Mouse (Mus musculus) ES-E14 (cell line): ENCODE results near the gene Atp5k. TPM values are rescaled to one million over a fixed set of nuclear protein-coding genes. Genes with fewer than 3 reads are reported as not detected.

ENCODE experiments used
- DNase-seq: peaks from one replicate; pipeline ENCODE4 v3.0.0-alpha.2; 2013; ENCODE audit warnings: low read depth, low spot score
- H3K27ac ChIP-seq: 2 replicates; pipeline ENCODE4 v1.5.1; 2012; ENCODE audit warnings: low read depth, mild to moderate bottlenecking, low read length, moderate library complexity, mixed read lengths; ENCODE audit not compliant: poor library complexity, insufficient read depth, severe bottlenecking
- H3K36me3 ChIP-seq: 2 replicates; pipeline ENCODE4 v1.6.1; 2012; ENCODE audit warnings: mild to moderate bottlenecking, low read length, moderate library complexity, mixed read lengths; ENCODE audit not compliant: control insufficient read depth, poor library complexity, insufficient read depth, severe bottlenecking
- H3K4me1 ChIP-seq, 2 experiments: fragments of 150-350 bp in 1 of 2; sonication (generic) in 1 of 2; 2 replicates each; pipeline ENCODE4 v1.6.1; 2012; ENCODE audit warnings: low read length in 2 of 2, mild to moderate bottlenecking in 1 of 2, mixed read lengths in 1 of 2; ENCODE audit not compliant: control insufficient read depth in 2 of 2, insufficient read depth in 2 of 2, poor library complexity in 1 of 2
- H3K4me3 ChIP-seq, 2 experiments: fragments of 150-350 bp in 1 of 2; sonication (generic) in 1 of 2; 2 replicates each; pipeline ENCODE4 v1.5.1; 2012; ENCODE audit warnings: low read length in 2 of 2, low read depth in 1 of 2, mild to moderate bottlenecking in 1 of 2, mixed read lengths in 1 of 2; ENCODE audit not compliant: insufficient read depth in 1 of 2, poor library complexity in 1 of 2, severe bottlenecking in 1 of 2
- H3K9ac ChIP-seq: 2 replicates; pipeline ENCODE4 v1.6.1; 2012; ENCODE audit warnings: low read depth, mild to moderate bottlenecking, low read length, mixed read lengths; ENCODE audit not compliant: poor library complexity, insufficient read depth, severe bottlenecking
- H3K9me3 ChIP-seq: fragments of 150-350 bp; sonication (generic); 2 replicates; pipeline ENCODE4 v1.6.1; 2012; ENCODE audit warnings: low read depth, mild to moderate bottlenecking, low read length; ENCODE audit not compliant: control insufficient read depth, insufficient read depth
- CHD2 ChIP-seq: IDR thresholded peaks from 2 replicates; pipeline ENCODE4 v1.6.1; 2014; ENCODE audit warnings: mild to moderate bottlenecking, low read depth, low read length, inconsistent platforms
- HCFC1 ChIP-seq: IDR thresholded peaks from 2 replicates; pipeline ENCODE4 v1.6.1; 2012; ENCODE audit warnings: low read length, inconsistent platforms, borderline replicate concordance; ENCODE audit not compliant: insufficient read depth
- MAFK ChIP-seq: IDR thresholded peaks from 2 replicates; pipeline ENCODE4 v1.6.1; 2014; ENCODE audit warnings: mild to moderate bottlenecking, low read depth, low read length, inconsistent platforms; ENCODE audit not compliant: insufficient read depth
- ZC3H11A ChIP-seq: IDR thresholded peaks from 2 replicates; pipeline ENCODE4 v1.6.1; 2012; ENCODE audit warnings: low read depth, mild to moderate bottlenecking, inconsistent platforms, low read length, borderline replicate concordance
- ZNF384 ChIP-seq: IDR thresholded peaks from 2 replicates; pipeline ENCODE4 v1.6.1; 2012; ENCODE audit warnings: low read depth, low read length, inconsistent platforms
- in situ Hi-C, 2 experiments: fragments of 600-800 bp; cut with MboI; formaldehyde crosslinking; loops; one replicate each; pipeline ENCODE4 v1.15.1; 2025; ENCODE audit warnings: low sequenced_read_pairs in 2 of 2, inconsistent platforms in 1 of 2; ENCODE audit not compliant: unreplicated experiment in 2 of 2
- total RNA-seq: library from RNA; depleted of rRNA; stranded (reverse); fragments of 300-350 nt; gene quantifications from 2 replicates; pipeline ENCODE4 v1.2.3, GENCODE M21; 2012

Gene Atp5k
- total RNA-seq, 1 experiment: 685 TPM

DNA sequence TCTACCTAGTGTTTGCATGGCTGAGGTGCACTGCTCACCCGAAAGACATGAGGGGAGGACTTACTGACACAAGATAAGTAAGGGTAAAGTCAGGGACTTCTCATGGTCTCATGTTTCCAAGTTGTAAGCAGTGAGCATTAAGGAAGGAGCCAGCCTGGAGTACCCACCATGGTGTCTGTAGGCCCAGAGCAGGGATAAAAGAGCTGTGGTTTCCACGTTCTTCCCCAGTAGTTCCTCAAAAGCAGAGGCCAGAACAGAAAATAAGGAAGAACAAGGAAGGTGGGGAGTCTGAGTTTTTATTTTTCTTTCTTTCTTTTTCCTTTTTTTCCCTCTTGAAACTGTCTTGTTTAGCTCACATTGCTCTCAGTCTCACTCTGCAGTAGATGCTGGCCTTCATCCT, 19.5 kb downstream of the Atp5k start:
- H3K4me3 ChIP-seq: no peak overlapping the region
- DNase-seq: no peak

DNA sequence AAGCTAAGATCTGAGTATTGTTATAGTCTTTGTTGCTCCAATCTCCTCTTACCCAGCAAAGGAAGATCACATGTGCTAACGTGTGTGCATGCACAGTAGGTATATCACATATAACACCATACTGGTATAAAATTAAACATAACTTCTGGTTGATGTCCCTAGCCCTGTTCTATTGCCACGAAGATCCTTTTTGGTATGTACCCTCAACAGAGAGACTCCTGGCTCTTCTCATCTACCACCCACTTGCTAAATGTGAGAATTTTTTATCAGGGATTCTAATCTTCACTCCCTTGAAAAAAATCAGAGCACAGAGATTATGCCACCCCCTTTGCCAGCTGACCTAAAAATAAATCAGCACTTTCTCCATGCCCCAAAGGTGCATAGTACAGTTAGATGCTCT, 27.3 kb downstream of the Atp5k start:
- Histone ChIP-seq H3K4me1 (0 out of 4 replicates have a peak, but pooled peaks cover 0 to 1% of the 10 kb centered on the region in 2 experiments), H3K27ac (no peak overlapping the region), H3K9me3 (no peaks in the 10 kb centered on the region), H3K4me3 (no peak overlapping the region), H3K9ac (no peak overlapping the region), H3K36me3 (no peaks in the 10 kb centered on the region)
- DNase-seq: no peak
- in situ Hi-C loops: no loop called here
- TF ChIP-seq MAFK: no peak
- no peak for TF ChIP-seq CHD2
- TF ChIP-seq ZNF384: no peak

More for the DNA sequence above, 19.5 kb downstream of the Atp5k start:
- TF ChIP-seq MAFK (no peak), ZNF384 (no peak), CHD2 (no peak), HCFC1 (no peak), ZC3H11A (no peak)
- Histone ChIP-seq H3K4me1 (no peaks in the 10 kb centered on the region), H3K9ac (no peak overlapping the region), H3K9me3 (no peaks in the 10 kb centered on the region), H3K36me3 (no peaks in the 10 kb centered on the region), H3K27ac (no peak overlapping the region)
- in situ Hi-C loops: no loop called here

DNA sequence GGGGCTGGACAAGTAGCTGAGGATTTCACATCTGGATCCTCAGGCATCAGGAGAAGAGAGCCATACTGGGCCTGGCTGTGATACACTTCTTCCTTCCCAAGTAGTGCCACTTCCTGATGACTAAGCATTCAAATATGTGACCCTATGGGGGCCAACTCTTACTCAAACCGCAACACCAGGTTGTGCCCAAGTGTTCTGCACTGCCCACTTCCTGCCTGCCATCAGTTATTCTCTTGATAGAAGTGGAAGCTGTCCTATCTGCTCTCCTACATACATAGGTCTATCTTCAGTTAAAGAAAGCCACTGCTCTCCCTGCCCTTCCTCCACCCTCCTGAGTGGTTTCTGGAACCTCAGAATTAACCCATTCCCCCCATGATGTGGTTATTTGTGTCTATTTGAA, 28.8 kb downstream of the Atp5k start:
- H3K9ac ChIP-seq: no peak overlapping the region
- H3K36me3 ChIP-seq: no peaks in the 10 kb centered on the region
- in situ Hi-C loops: no loop called here
- no peak overlapping the region for H3K4me3 ChIP-seq
- TF ChIP-seq ZC3H11A: no peak
- TF ChIP-seq MAFK: no peak
- TF ChIP-seq HCFC1: no peak
- no peak for TF ChIP-seq ZNF384
- no peak for TF ChIP-seq CHD2
- no peaks in the 10 kb centered on the region for H3K9me3 ChIP-seq
- DNase-seq: no peak
- 0 out of 4 replicates have a peak, but pooled peaks cover 0 to 1% of the 10 kb centered on the region in 2 experiments for H3K4me1 ChIP-seq
- no peak overlapping the region for H3K27ac ChIP-seq

- no peaks in the 10 kb centered on the region for H3K36me3 ChIP-seq
- 0 out of 4 replicates have a peak, but pooled peaks cover 0 to 1% of the 10 kb centered on the region in 2 experiments for H3K4me1 ChIP-seq
- H3K9ac ChIP-seq: no peak overlapping the region
- in situ Hi-C loops: no loop called here
- no peaks in the 10 kb centered on the region for H3K9me3 ChIP-seq
- no peak overlapping the region for H3K4me3 ChIP-seq
- no peak overlapping the region for H3K27ac ChIP-seq
- no peak for TF ChIP-seq CHD2
- no peak for TF ChIP-seq HCFC1
- TF ChIP-seq ZNF384: no peak
- no peak for DNase-seq
These were observed 30.8 kb downstream of the Atp5k start for GRCm38 (mm10) chr5:108403453-108403852.

- TF ChIP-seq MAFK (no peak), CHD2 (no peak)
- no peaks in the 10 kb centered on the region for H3K36me3 ChIP-seq
- H3K4me3 ChIP-seq: no peak overlapping the region
- no peaks in the 10 kb centered on the region for H3K4me1 ChIP-seq
- no peak overlapping the region for H3K9ac ChIP-seq
- no peak overlapping the region for H3K27ac ChIP-seq
- no peak for DNase-seq
- in situ Hi-C loops: no loop called here
- H3K9me3 ChIP-seq: no peaks in the 10 kb centered on the region
These were observed 44.5 kb downstream of the Atp5k start for GRCm38 (mm10) chr5:108389744-108390143.
